Mouse (Mus musculus): ENCODE data around the gene Mrps5.

- TF ChIP-seq CTCF (IDR thresholded peaks at IDR 0.05; ENCODE audit: borderline replicate concordance, extremely low read depth, insufficient read depth, insufficient read length) (peak; percentile 95), POLR2A (IDR thresholded peaks at IDR 0.05; ENCODE audit: borderline replicate concordance, extremely low read depth, insufficient read depth, insufficient read length, poor library complexity, severe bottlenecking) (no peak)
These were observed 27.7 kb upstream of the Mrps5 start for GRCm38 (mm10) chr2:127559070-127559966.

Measured in brain, embryonic 14.5 days (tissue).